24 mouse cellular contexts compared by ENCODE assay signal in the genomic region with DNA sequence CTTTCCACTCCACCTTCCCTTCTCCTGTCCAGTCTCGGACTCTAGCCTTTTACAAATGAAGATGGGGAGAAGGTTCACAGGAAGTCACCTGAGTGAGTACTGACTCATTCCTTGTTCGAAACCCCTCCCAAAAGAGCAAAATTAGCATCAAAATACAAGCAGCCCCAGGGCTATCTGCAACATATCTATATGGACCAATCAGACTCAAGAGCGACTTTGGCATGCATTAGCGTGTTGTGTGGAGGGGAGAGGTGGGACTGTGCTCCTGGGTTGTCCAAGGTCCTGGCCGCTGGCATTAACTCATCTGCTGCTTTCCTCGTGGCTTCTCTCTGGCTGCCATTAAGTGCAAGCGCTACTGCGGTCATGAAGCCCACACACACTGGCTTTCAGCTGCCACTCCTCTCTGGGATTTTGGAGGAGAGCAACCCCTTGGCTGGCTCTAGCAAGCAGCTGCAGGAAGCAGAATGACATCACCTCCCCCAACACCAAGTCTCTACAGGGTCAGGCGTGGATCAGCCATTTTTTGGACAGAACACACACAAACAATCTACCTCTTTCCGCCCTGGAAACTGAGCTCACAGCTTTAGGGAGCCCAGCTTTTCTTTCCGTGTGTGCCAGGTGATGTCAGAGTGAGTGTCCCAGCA. TPM values are rescaled to one million over a fixed set of nuclear protein-coding genes. Genes with fewer than 3 reads are reported as not detected.
DNase-seq lines count a peak whose midpoint lies in the region; ATAC-seq and TF ChIP-seq lines count a peak whose summit lies in the region.
"Had no signal": no experiment of that assay in that cellular context is flagged by ENCODE, and none has a peak within 500 bp of the region (broad histone marks: within the 10 kb centered on the region; RNA-seq: fewer than 3 reads in every experiment).

No protein-coding gene starts in this region.

- peak; percentile 15; the same call in 1 of the 2 replicates for ATAC-seq in embryonic facial prominence, embryonic 14.5 days (ENCODE audit: low read depth)
- ATAC-seq: CD4-positive, CD25-positive, alpha-beta regulatory T cell, adult 4 months; forebrain, embryonic 14.5 days; intestine, embryonic 15.5 days had no signal

- no peak overlapping the region for H3K27ac ChIP-seq in embryonic facial prominence, embryonic 14.5 days (replicated peaks; ENCODE audit: low read depth, low read length)
- no peak overlapping the region for H3K27ac ChIP-seq in embryonic facial prominence, embryonic 10.5 days (replicated peaks)
- H3K27ac ChIP-seq: heart, embryonic 15.5 days; hindbrain, embryonic 13.5 days; intestine, embryonic 15.5 days; layer of hippocampus, adult 2 months; left cerebral cortex, adult 2 months; limb, embryonic 10.5 days; stomach, embryonic 15.5 days had no signal

- H3K36me3 ChIP-seq in embryonic facial prominence, embryonic 14.5 days (ENCODE audit: control insufficient read depth, insufficient read depth, low read length), result no peaks in the 10 kb centered on the region
- H3K36me3 ChIP-seq in embryonic facial prominence, embryonic 10.5 days (replicated peaks), result no peaks in the 10 kb centered on the region
- H3K36me3 ChIP-seq in myocyte (ENCODE audit: control insufficient read depth, insufficient read depth), result no peaks in the 10 kb centered on the region
- H3K36me3 ChIP-seq: heart, embryonic 15.5 days; hindbrain, embryonic 13.5 days; intestine, embryonic 15.5 days; limb, embryonic 10.5 days; stomach, embryonic 15.5 days had no signal

- TF ChIP-seq POLR2A in myocyte (IDR thresholded peaks at IDR 0.05; ENCODE audit: insufficient read length, low read depth), result no peak

- no peak overlapping the region for H3K4me3 ChIP-seq in embryonic facial prominence, embryonic 14.5 days (ENCODE audit: low read depth, low read length)
- H3K4me3 ChIP-seq in embryonic facial prominence, embryonic 10.5 days, result no peak overlapping the region
- H3K4me3 ChIP-seq in myocyte, result no peak overlapping the region
- H3K4me3 ChIP-seq: heart, embryonic 15.5 days; hindbrain, embryonic 13.5 days; intestine, embryonic 15.5 days; layer of hippocampus, adult 2 months; left cerebral cortex, adult 2 months; limb, embryonic 10.5 days; stomach, embryonic 15.5 days had no signal

- peak; percentile 14 for DNase-seq in embryonic facial prominence, embryonic 14.5 days (ENCODE audit: low spot score)
- no peak for DNase-seq in embryonic facial prominence, embryonic 10.5 days (ENCODE audit: low spot score)
- DNase-seq in lung, postnatal 10 days, result peak; percentile 65
- DNase-seq in lung, postnatal 36 days, result no peak
- peak; percentile 10 to 34 for DNase-seq in gastrocnemius, postnatal 36 days
- DNase-seq in cerebellum, postnatal 25 days, result no peak
- DNase-seq in cerebellum, postnatal 36 days, result no peak
- DNase-seq: adrenal gland, postnatal 14 days; cerebellum, adult 2 months; kidney, postnatal 10 days; midbrain, embryonic 14.5 days; retina, postnatal 1 day; thymus, adult 2 months had no signal

- no peaks in the 10 kb centered on the region for H3K4me1 ChIP-seq in embryonic facial prominence, embryonic 14.5 days (ENCODE audit: control insufficient read depth, insufficient read depth, low read length)
- H3K4me1 ChIP-seq in embryonic facial prominence, embryonic 10.5 days, result no peaks in the 10 kb centered on the region
- H3K4me1 ChIP-seq: heart, embryonic 15.5 days; hindbrain, embryonic 13.5 days; intestine, embryonic 15.5 days; limb, embryonic 10.5 days; stomach, embryonic 15.5 days had no signal

- intact Hi-C loops in gastrocnemius, postnatal 36 days (cut with DNase I), result no loop called here

- H3K9me3 ChIP-seq in embryonic facial prominence, embryonic 14.5 days (ENCODE audit: control insufficient read depth, low read length), result no peaks in the 10 kb centered on the region
- no peaks in the 10 kb centered on the region for H3K9me3 ChIP-seq in embryonic facial prominence, embryonic 10.5 days
- H3K9me3 ChIP-seq: heart, embryonic 15.5 days; hindbrain, embryonic 13.5 days; intestine, embryonic 15.5 days; limb, embryonic 10.5 days; stomach, embryonic 15.5 days had no signal

- no peak overlapping the region for H3K9ac ChIP-seq in embryonic facial prominence, embryonic 14.5 days (ENCODE audit: low read depth, low read length)
- H3K9ac ChIP-seq: heart, embryonic 15.5 days; hindbrain, embryonic 13.5 days; intestine, embryonic 15.5 days; stomach, embryonic 15.5 days had no signal

- WGBS in embryonic facial prominence, embryonic 14.5 days, result 86% methylated on average over 11 of the region's 11 CpGs
- 86% methylated on average over 11 of the region's 11 CpGs for WGBS in embryonic facial prominence, embryonic 10.5 days

- no peak overlapping the region for H3ac ChIP-seq in myocyte (ENCODE audit: control insufficient read depth, insufficient read length)

- H3K4me2 ChIP-seq in embryonic facial prominence, embryonic 14.5 days (ENCODE audit: low read depth, low read length), result no peak overlapping the region
- H3K4me2 ChIP-seq in myocyte (ENCODE audit: low read depth), result no peak overlapping the region
- H3K4me2 ChIP-seq: heart, embryonic 15.5 days; hindbrain, embryonic 13.5 days; intestine, embryonic 15.5 days; liver, embryonic 11.5 days; stomach, embryonic 15.5 days had no signal

- no peaks in the 10 kb centered on the region for H3K27me3 ChIP-seq in embryonic facial prominence, embryonic 14.5 days (replicated peaks; ENCODE audit: control insufficient read depth, insufficient read depth, low read length)
- H3K27me3 ChIP-seq in embryonic facial prominence, embryonic 10.5 days (replicated peaks; ENCODE audit: low read depth, poor library complexity, severe bottlenecking), result no peaks in the 10 kb centered on the region
- no peaks in the 10 kb centered on the region for H3K27me3 ChIP-seq in myocyte (ENCODE audit: control insufficient read depth, insufficient read depth, insufficient read length)
- H3K27me3 ChIP-seq: heart, embryonic 15.5 days; hindbrain, embryonic 13.5 days; intestine, embryonic 15.5 days; stomach, embryonic 15.5 days had no signal

- no peaks in the 10 kb centered on the region for H3K79me2 ChIP-seq in myocyte (ENCODE audit: control insufficient read depth, insufficient read depth)

TF ChIP-seq in myocyte, 11 proteins besides CTCF, POLR2A, EP300 and RAD21:
- TF ChIP-seq MYOG (IDR thresholded peaks at IDR 0.05; ENCODE audit: control insufficient read depth in 1 of 3, insufficient read depth in 1 of 3, insufficient read length in 2 of 3, low read depth in 2 of 3) (peak in 1 of 3 experiments; percentile 42), MYOD1 (IDR thresholded peaks at IDR 0.05; ENCODE audit: control insufficient read depth in 1 of 3, insufficient read length in 2 of 3, low read depth in 2 of 3) (peak in 2 of 3 experiments; percentile 31 to 44), TCF12 (IDR thresholded peaks at IDR 0.05; ENCODE audit: insufficient read depth, poor library complexity, severe bottlenecking) (no peak), CEBPB (IDR thresholded peaks at IDR 0.05; ENCODE audit: insufficient read depth, poor library complexity, severe bottlenecking) (no peak), SRF (IDR thresholded peaks at IDR 0.05; ENCODE audit: control insufficient read depth, insufficient read length, low read depth) (no peak), MAX (IDR thresholded peaks at IDR 0.05; ENCODE audit: low read depth) (no peak), POLR2AphosphoS2 (IDR thresholded peaks at IDR 0.05; ENCODE audit: insufficient read length, low read depth) (no peak), E2F4 (IDR thresholded peaks at IDR 0.05; ENCODE audit: insufficient read depth) (no peak), USF1 (IDR thresholded peaks at IDR 0.05; ENCODE audit: low read depth) (no peak), TCF3 (IDR thresholded peaks at IDR 0.05; ENCODE audit: insufficient read length, low read depth) (no peak), REST (IDR thresholded peaks at IDR 0.05; ENCODE audit: insufficient read depth, insufficient read length) (no peak)

RNA-seq across cellular contexts. Expression of gene Thbs1, which starts 47.4 kb away (rescaled TPM):
- 77.4 and 86.4 TPM in 2 replicates for polyA plus RNA-seq in embryonic facial prominence, embryonic 14.5 days (2014; fragmentation: Nextera tagmentation; extraction: Ambion mirVana)
- 31.1 and 35.4 TPM in 2 replicates for polyA plus RNA-seq in embryonic facial prominence, embryonic 10.5 days (2016; fragmentation: Nextera tagmentation; extraction: Ambion mirVana)
- total RNA-seq in gastrocnemius, postnatal 36 days (2021), result 1 to 10 TPM; 7.4 to 7.7 TPM
- polyA plus RNA-seq in myocyte (2012; fragmentation: generic; extraction: Trizol), result 57.5 TPM

Comparison
In these comparisons a context has a peak if more than half of its experiments do, and no peak if none do; other contexts are left out.
1. DNase-seq: peak in embryonic facial prominence, embryonic 14.5 days (single experiment), lung, postnatal 10 days (single experiment) and gastrocnemius, postnatal 36 days (2 of 2); none in embryonic facial prominence, embryonic 10.5 days (single experiment), lung, postnatal 36 days (single experiment), cerebellum, postnatal 25 days (0 of 2) and cerebellum, postnatal 36 days (0 of 2).